8 mouse cellular contexts compared by ENCODE assay signal in the genomic region with DNA sequence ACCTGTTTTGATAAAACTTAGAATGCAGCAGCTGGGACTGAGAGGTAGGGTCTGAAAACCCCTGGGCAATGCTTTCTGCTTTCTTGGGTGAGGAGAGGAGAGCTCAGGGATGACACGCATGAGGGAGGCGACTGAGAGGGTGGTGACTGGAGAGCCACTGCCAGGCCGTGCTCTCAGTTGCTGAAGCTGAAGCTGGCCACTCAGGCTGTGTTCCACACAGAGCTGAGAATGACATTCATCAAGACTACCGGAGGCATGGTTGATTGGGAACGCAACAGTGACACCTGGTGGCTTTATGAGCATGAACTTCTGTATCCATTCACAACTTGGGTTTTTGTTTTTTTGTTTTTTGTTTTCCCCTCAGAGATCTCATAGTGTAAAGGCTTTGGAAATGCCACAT. TPM values are rescaled to one million over a fixed set of nuclear protein-coding genes. Genes with fewer than 3 reads are reported as not detected.
A peak's percentile ranks its signal among the peaks of the same experiment; 100 is the strongest.
DNase-seq lines count a peak whose midpoint lies in the region; ATAC-seq and TF ChIP-seq lines count a peak whose summit lies in the region.

No protein-coding gene starts in this region.

- no peak overlapping the region for H3K9ac ChIP-seq in MEL (ENCODE audit: control insufficient read depth, low read depth, low read length, poor library complexity, severe bottlenecking)
- no peak overlapping the region for H3K9ac ChIP-seq in forebrain, embryonic 15.5 days (replicated peaks)
- H3K9ac ChIP-seq in lung, postnatal 0 days (replicated peaks; ENCODE audit: low read depth): no peak overlapping the region

- WGBS in forebrain, embryonic 15.5 days: 6% methylated on average over 5 of the region's 5 CpGs
- WGBS in lung, postnatal 0 days: 0% methylated on average over 5 of the region's 5 CpGs

- peaks cover 0 to 2% of the 10 kb centered on the region in 2 experiments; a peak in 2 of 4 replicates for H3K4me1 ChIP-seq in MEL (ENCODE audit: control insufficient read depth in 1 of 2, insufficient read depth in 2 of 2, low read length in 2 of 2)
- H3K4me1 ChIP-seq in forebrain, embryonic 15.5 days: peaks cover 15% of the 10 kb centered on the region
- H3K4me1 ChIP-seq in lung, postnatal 0 days (ENCODE audit: insufficient read depth, low read depth, low read length): no peaks in the 10 kb centered on the region

- peak; percentile 88 for TF ChIP-seq RAD21 in MEL (IDR thresholded peaks at IDR 0.05; ENCODE audit: low read depth, low read length)

- peak; percentile 79 for DNase-seq in MEL (ENCODE audit: low read depth, low spot score)
- DNase-seq in c-Kit-positive CD71-negative TER-119-negative erythroid progenitor cells, embryonic 14.5 days (ENCODE audit: low read depth): peak; percentile 62
- DNase-seq in heart, postnatal 4 days: peak; percentile 69
- DNase-seq in layer of hippocampus, adult 18-20 months (ENCODE audit: low spot score in 2 of 2): peak; percentile 44 to 80
- DNase-seq in lung, postnatal 0 days (ENCODE audit: low spot score): peak; percentile 85
- peak; percentile 14 for DNase-seq in ovary, postnatal 36 days (ENCODE audit: low spot score)

- no peaks in the 10 kb centered on the region for H3K9me3 ChIP-seq in MEL (replicated peaks; ENCODE audit: insufficient read depth, low read length)
- H3K9me3 ChIP-seq in forebrain, embryonic 15.5 days: no peaks in the 10 kb centered on the region
- H3K9me3 ChIP-seq in lung, postnatal 0 days (ENCODE audit: low read length): no peaks in the 10 kb centered on the region

- H3K79me2 ChIP-seq in MEL (ENCODE audit: control insufficient read depth, insufficient read depth, low read length, poor library complexity): no peaks in the 10 kb centered on the region

- H3K27ac ChIP-seq in MEL (ENCODE audit: control insufficient read depth, low read depth, low read length): no peak overlapping the region
- no peak overlapping the region; the same call in 1 of the 2 replicates for H3K27ac ChIP-seq in forebrain, embryonic 15.5 days (replicated peaks)
- H3K27ac ChIP-seq in lung, postnatal 0 days (ENCODE audit: low read length): no peak overlapping the region

- no peaks in the 10 kb centered on the region for H3K36me3 ChIP-seq in MEL (ENCODE audit: control insufficient read depth in 1 of 2, insufficient read depth in 2 of 2, low read length in 2 of 2)
- no peaks in the 10 kb centered on the region for H3K36me3 ChIP-seq in forebrain, embryonic 15.5 days
- no peaks in the 10 kb centered on the region for H3K36me3 ChIP-seq in lung, postnatal 0 days (ENCODE audit: insufficient read depth, low read length)

- peak; percentile 61 to 87 (median 61) for TF ChIP-seq CTCF in MEL (IDR thresholded peaks at IDR 0.05 in 2 of 3, conservative IDR thresholded peaks at IDR 0.05 in 1 of 3; ENCODE audit: control insufficient read depth in 1 of 3, insufficient read depth in 1 of 3, low read depth in 2 of 3, low read length in 3 of 3, poor library complexity in 1 of 3, severe bottlenecking in 1 of 3)
- TF ChIP-seq CTCF in lung, postnatal 0 days (IDR thresholded peaks at IDR 0.05): peak; percentile 86

- no peak overlapping the region for H3K4me2 ChIP-seq in forebrain, embryonic 15.5 days (replicated peaks)
- H3K4me2 ChIP-seq in lung, postnatal 0 days (replicated peaks; ENCODE audit: low read depth, low read length): no peak overlapping the region

- no peak overlapping the region for H3K4me3 ChIP-seq in MEL (ENCODE audit: control insufficient read depth in 1 of 2, insufficient read depth in 1 of 2, low read depth in 2 of 2, low read length in 2 of 2)
- no peak overlapping the region for H3K4me3 ChIP-seq in forebrain, embryonic 15.5 days
- H3K4me3 ChIP-seq in lung, postnatal 0 days (ENCODE audit: low read depth, low read length): no peak overlapping the region

- no peak for TF ChIP-seq EP300 in MEL (IDR thresholded peaks at IDR 0.05; ENCODE audit: low read depth in 1 of 2, low read length in 2 of 2)
- TF ChIP-seq EP300 in lung, postnatal 0 days (IDR thresholded peaks at IDR 0.05): no peak

- no peak for TF ChIP-seq POLR2A in MEL (IDR thresholded peaks at IDR 0.05; ENCODE audit: control insufficient read depth in 1 of 2, insufficient read depth in 1 of 2, low read depth in 1 of 2, low read length in 2 of 2, poor library complexity in 1 of 2)

- peak; percentile 92 for ATAC-seq in forebrain, embryonic 15.5 days (replicated peaks)
- ATAC-seq in lung, postnatal 0 days: peak; percentile 75
- no peak for ATAC-seq in erythroblast, adult 5-6 weeks (replicated peaks; ENCODE audit: low FRiP score, poor library complexity, severe bottlenecking)

- no peaks in the 10 kb centered on the region for H3K27me3 ChIP-seq in MEL (ENCODE audit: control insufficient read depth in 1 of 2, insufficient read depth in 2 of 2, low read length in 2 of 2)
- H3K27me3 ChIP-seq in forebrain, embryonic 15.5 days: no peaks in the 10 kb centered on the region
- H3K27me3 ChIP-seq in lung, postnatal 0 days (replicated peaks; ENCODE audit: insufficient read depth, low read length): no peaks in the 10 kb centered on the region

TF ChIP-seq in MEL, 35 proteins besides CTCF, POLR2A, EP300 and RAD21:
- TF ChIP-seq ZC3H11A (IDR thresholded peaks at IDR 0.05; ENCODE audit: low read depth, low read length) (peak; percentile 83), USF1 (IDR thresholded peaks at IDR 0.05; ENCODE audit: low read depth, low read length) (no peak), MAX (IDR thresholded peaks at IDR 0.05; ENCODE audit: low read length) (no peak), ZNF384 (IDR thresholded peaks at IDR 0.05; ENCODE audit: low read depth, low read length) (0 out of 2 replicates have a peak, but pooled peaks have one; percentile 19), SMC3 (IDR thresholded peaks at IDR 0.05; ENCODE audit: low read depth, low read length) (peak; percentile 87)
TF ChIP-seq in MEL: peak in this region for 3.

RNA-seq across cellular contexts. Expression of gene Svopl, which starts 19.4 kb away (rescaled TPM):
- not detected in 2 replicates for total RNA-seq in MEL (2012; rRNA removed)
- not detected for polyA plus RNA-seq in MEL (2012; ENCODE audit: insufficient read depth in 1 of 2, insufficient read length in 2 of 2, low read depth in 1 of 2, low replicate concordance in 2 of 2, missing spikeins in 1 of 2)
- polyA plus RNA-seq in forebrain, embryonic 15.5 days (2015; fragmentation: Nextera tagmentation; extraction: Ambion mirVana): 0.64 and 1.0 TPM in 2 replicates
- under 1 TPM; 0.65 to 0.69 TPM for total RNA-seq in heart, postnatal 4 days (2021)
- total RNA-seq in layer of hippocampus, adult 18-20 months (2021): under 1 TPM; 0.43 to 0.59 TPM
- 1.6 and 2.6 TPM in 2 replicates for polyA plus RNA-seq in lung, postnatal 0 days (2015; fragmentation: Nextera tagmentation; extraction: Ambion mirVana)
- total RNA-seq in erythroblast, adult 5-6 weeks (2015; ENCODE audit: low replicate concordance): not detected in 2 replicates
- not detected in 2 replicates for total RNA-seq in erythroblast, adult 5-6 weeks (2017; ENCODE audit: low replicate concordance)

RNA-seq across cellular contexts. Expression of gene Tmem213, which starts 42.8 kb away (rescaled TPM):
- not detected in 2 replicates for total RNA-seq in MEL (2012; rRNA removed)
- polyA plus RNA-seq in MEL (2012; ENCODE audit: insufficient read depth in 1 of 2, insufficient read length in 2 of 2, low read depth in 1 of 2, low replicate concordance in 2 of 2, missing spikeins in 1 of 2): not detected
- not detected in 2 replicates for polyA plus RNA-seq in forebrain, embryonic 15.5 days (2015; fragmentation: Nextera tagmentation; extraction: Ambion mirVana)
- total RNA-seq in heart, postnatal 4 days (2021): not detected
- total RNA-seq in layer of hippocampus, adult 18-20 months (2021): not detected
- 66.6 and 99.1 TPM in 2 replicates for polyA plus RNA-seq in lung, postnatal 0 days (2015; fragmentation: Nextera tagmentation; extraction: Ambion mirVana)
- not detected in 2 replicates for total RNA-seq in erythroblast, adult 5-6 weeks (2015; ENCODE audit: low replicate concordance)
- not detected in 2 replicates for total RNA-seq in erythroblast, adult 5-6 weeks (2017; ENCODE audit: low replicate concordance)

RNA-seq across cellular contexts. Expression of gene Atp6v0a4, which starts 58.2 kb away (rescaled TPM):
- 0.12 and 0.16 TPM in 2 replicates for total RNA-seq in MEL (2012; rRNA removed)
- not detected for polyA plus RNA-seq in MEL (2012; ENCODE audit: insufficient read depth in 1 of 2, insufficient read length in 2 of 2, low read depth in 1 of 2, low replicate concordance in 2 of 2, missing spikeins in 1 of 2)
- 0.19 and 0.38 TPM in 2 replicates for polyA plus RNA-seq in forebrain, embryonic 15.5 days (2015; fragmentation: Nextera tagmentation; extraction: Ambion mirVana)
- 1 to 10 TPM; 2.1 to 2.9 TPM for total RNA-seq in heart, postnatal 4 days (2021)
- 1 to 10 TPM; 1.6 to 1.7 TPM for total RNA-seq in layer of hippocampus, adult 18-20 months (2021)
- 16.0 and 20.0 TPM in 2 replicates for polyA plus RNA-seq in lung, postnatal 0 days (2015; fragmentation: Nextera tagmentation; extraction: Ambion mirVana)
- 0.38 and 0.63 TPM in 2 replicates for total RNA-seq in erythroblast, adult 5-6 weeks (2015; ENCODE audit: low replicate concordance)
- not detected in 2 replicates for total RNA-seq in erythroblast, adult 5-6 weeks (2017; ENCODE audit: low replicate concordance)

Comparison
In these comparisons a context has a peak if more than half of its experiments do, and no peak if none do; other contexts are left out.
1. DNase-seq: peak in every context shown above with its lines; median percentile 85 in lung, postnatal 0 days; 79 in MEL; 69 in heart, postnatal 4 days; 62 in c-Kit-positive CD71-negative TER-119-negative erythroid progenitor cells, embryonic 14.5 days; 62 in layer of hippocampus, adult 18-20 months; 14 in ovary, postnatal 36 days.